Mouse (Mus musculus) embryonic fibroblast, embryonic 13.5 days (primary cell): ENCODE measurements around the gene Nfib.

Experiments used
- CTCF ChIP-seq: IDR thresholded peaks from 2 replicates; pipeline ENCODE4 v1.5.1; 2011; ENCODE audit warnings: mild to moderate bottlenecking, control low read depth, low read length, moderate library complexity, borderline replicate concordance; ENCODE audit not compliant: insufficient read depth
- POLR2A ChIP-seq: IDR thresholded peaks from 2 replicates; pipeline ENCODE4 v1.6.1; 2011; ENCODE audit warnings: low read depth, mild to moderate bottlenecking, control low read depth, low read length, moderate library complexity

- TF ChIP-seq CTCF (no peak), POLR2A (no peak)
Measured at GRCm38 (mm10) chr4:82444078-82444477, 261.5 kb downstream of the Nfib start.
